8 mouse cellular contexts compared by ENCODE assay signal in genomic region chr2:119802767-119803617, GRCm38 (mm10). TPM values are rescaled to one million over a fixed set of nuclear protein-coding genes. Genes with fewer than 3 reads are reported as not detected.
A peak's percentile ranks its signal among the peaks of the same experiment; 100 is the strongest.
DNase-seq lines count a peak whose midpoint lies in the region; ATAC-seq and TF ChIP-seq lines count a peak whose summit lies in the region.
"Had no signal": no experiment of that assay in that cellular context is flagged by ENCODE, and none has a peak within 500 bp of the region (broad histone marks: within the 10 kb centered on the region; RNA-seq: fewer than 3 reads in every experiment).

No protein-coding gene starts in this region.

- 0 out of 2 replicates have a peak, but pooled peaks have one; percentile 35 for ATAC-seq in embryonic facial prominence, embryonic 13.5 days (ENCODE audit: insufficient number of reproducible peaks, insufficient read depth, low FRiP score, low TSS enrichment, low read depth)
- ATAC-seq in limb, embryonic 14.5 days (ENCODE audit: low FRiP score, low read depth) = no peak

- 0 out of 2 replicates have a peak overlapping the region, but pooled peaks have one; percentile 9 for H3K4me2 ChIP-seq in embryonic facial prominence, embryonic 13.5 days
- H3K4me2 ChIP-seq in limb, embryonic 14.5 days (replicated peaks; ENCODE audit: low read depth, low read length, severe bottlenecking) = no peak overlapping the region
- H3K4me2 ChIP-seq: liver, embryonic 15.5 days had no signal

- peak; percentile 67 to 76 for DNase-seq in kidney, postnatal 4 days
- no peak for DNase-seq in kidney, postnatal 25 days
- DNase-seq in ZHBTc4 (ENCODE audit: low read depth, low spot score) = peak; percentile 85
- peak; percentile 38 for DNase-seq in limb, embryonic 14.5 days (ENCODE audit: low spot score)
- DNase-seq in T-cell, adult 2 months (ENCODE audit: low spot score) = no peak
- no peak for DNase-seq in thymus, postnatal 4 days

- H3K27ac ChIP-seq in embryonic facial prominence, embryonic 13.5 days = peak overlapping the region; percentile 5; the same call in 1 of the 2 replicates
- H3K27ac ChIP-seq in limb, embryonic 14.5 days (replicated peaks; ENCODE audit: low read depth, low read length) = no peak overlapping the region
- H3K27ac ChIP-seq: liver, embryonic 15.5 days had no signal

- H3K4me1 ChIP-seq in embryonic facial prominence, embryonic 13.5 days = peaks cover 56% of the 10 kb centered on the region
- peaks cover 24% of the 10 kb centered on the region; the same call in 1 of the 2 replicates for H3K4me1 ChIP-seq in limb, embryonic 14.5 days (ENCODE audit: control insufficient read depth, insufficient read depth, low read length)

- 0 out of 2 replicates have a peak overlapping the region, but pooled peaks have one; percentile 27 for H3K9ac ChIP-seq in embryonic facial prominence, embryonic 13.5 days
- no peak overlapping the region for H3K9ac ChIP-seq in limb, embryonic 14.5 days (ENCODE audit: low read depth, low read length, severe bottlenecking)
- H3K9ac ChIP-seq: liver, embryonic 15.5 days had no signal

- peaks cover 35% of the 10 kb centered on the region for H3K36me3 ChIP-seq in embryonic facial prominence, embryonic 13.5 days
- peaks cover 38% of the 10 kb centered on the region for H3K36me3 ChIP-seq in limb, embryonic 14.5 days (ENCODE audit: control insufficient read depth, insufficient read depth, low read length)
- H3K36me3 ChIP-seq: liver, embryonic 15.5 days had no signal

- H3K9me3 ChIP-seq in embryonic facial prominence, embryonic 13.5 days = no peaks in the 10 kb centered on the region
- H3K9me3 ChIP-seq in limb, embryonic 14.5 days (ENCODE audit: control insufficient read depth, low read length) = no peaks in the 10 kb centered on the region
- H3K9me3 ChIP-seq: liver, embryonic 15.5 days had no signal

- H3K4me3 ChIP-seq in embryonic facial prominence, embryonic 13.5 days = no peak overlapping the region; the same call in 1 of the 2 replicates
- H3K4me3 ChIP-seq in limb, embryonic 14.5 days (replicated peaks; ENCODE audit: low read length) = no peak overlapping the region
- H3K4me3 ChIP-seq: liver, embryonic 15.5 days had no signal

- peaks cover 10% of the 10 kb centered on the region for H3K27me3 ChIP-seq in embryonic facial prominence, embryonic 13.5 days
- H3K27me3 ChIP-seq in limb, embryonic 14.5 days (ENCODE audit: control insufficient read depth, insufficient read depth, low read length) = no peaks in the 10 kb centered on the region

- 46% methylated on average over 10 of the region's 10 CpGs for WGBS in embryonic facial prominence, embryonic 13.5 days
- WGBS in limb, embryonic 14.5 days = 48% methylated on average over 10 of the region's 10 CpGs

- no peak for TF ChIP-seq POLR2A in limb, embryonic 14.5 days (IDR thresholded peaks at IDR 0.05; ENCODE audit: borderline replicate concordance, extremely low read depth, insufficient read depth, insufficient read length)

RNA-seq across cellular contexts. Expression of gene Tyro3, which starts 5.5 kb away (rescaled TPM):
- polyA plus RNA-seq in embryonic facial prominence, embryonic 13.5 days (2015; fragmentation: Nextera tagmentation; extraction: Ambion mirVana) = 27.3 and 28.5 TPM in 2 replicates
- 44.2 and 49.9 TPM in 2 replicates for polyA plus RNA-seq in limb, embryonic 14.5 days (2012; rRNA removed)
- polyA plus RNA-seq in limb, embryonic 14.5 days (2014; fragmentation: Nextera tagmentation; extraction: Ambion mirVana) = 28.5 and 31.7 TPM in 2 replicates

RNA-seq across cellular contexts. Expression of gene Rpap1, which starts 15.7 kb away (rescaled TPM):
- polyA plus RNA-seq in embryonic facial prominence, embryonic 13.5 days (2015; fragmentation: Nextera tagmentation; extraction: Ambion mirVana) = 31.5 and 31.9 TPM in 2 replicates
- polyA plus RNA-seq in limb, embryonic 14.5 days (2012; rRNA removed) = 27.7 and 39.8 TPM in 2 replicates
- polyA plus RNA-seq in limb, embryonic 14.5 days (2014; fragmentation: Nextera tagmentation; extraction: Ambion mirVana) = 22.5 and 27.0 TPM in 2 replicates

RNA-seq across cellular contexts. Expression of gene Ltk, which starts 42.8 kb away (rescaled TPM):
- 0.18 TPM in 1 of 2 replicates, not detected in the other for polyA plus RNA-seq in embryonic facial prominence, embryonic 13.5 days (2015; fragmentation: Nextera tagmentation; extraction: Ambion mirVana)
- polyA plus RNA-seq in limb, embryonic 14.5 days (2012; rRNA removed) = 0.12 and 0.13 TPM in 2 replicates
- 0.10 TPM in 1 of 2 replicates, not detected in the other for polyA plus RNA-seq in limb, embryonic 14.5 days (2014; fragmentation: Nextera tagmentation; extraction: Ambion mirVana)

Comparison
In these comparisons a context has a peak if more than half of its experiments do, and no peak if none do; other contexts are left out.
1. DNase-seq: peak in kidney, postnatal 4 days (2 of 2), ZHBTc4 (single experiment) and limb, embryonic 14.5 days (single experiment); none in kidney, postnatal 25 days (0 of 2), T-cell, adult 2 months (single experiment) and thymus, postnatal 4 days (single experiment).